Mouse (Mus musculus) CH12.LX (cell line): ENCODE measurements around the gene P2ry6. TPM values are rescaled to one million over a fixed set of nuclear protein-coding genes. Genes with fewer than 3 reads are reported as not detected.

Experiments
- polyA plus RNA-seq: library from polyadenylated mRNA; unstranded; fragments of >175 nt; gene quantifications from 2 replicates; pipeline ENCODE4 v1.2.1, GENCODE M21; 2012; ENCODE audit warnings: low read depth; ENCODE audit not compliant: insufficient read length
- total RNA-seq, 2 experiments: library from RNA; depleted of rRNA; stranded (reverse); fragments of 300-350 nt in 1 of 2; fragments of >200 nt in 1 of 2; gene quantifications; 2 replicates each; pipeline ENCODE4 v1.2.3; 2012 to 2014

P2ry6 gene
- total and polyA plus RNA-seq, 3 experiments: 0.17 to 1.5 TPM; not detected in 1

Other genes starting within 250 kb of the P2ry6 start
- 27.7 and 29.9 TPM in 2 replicates for gene Relt, start 111.2 kb downstream of the P2ry6 start, total RNA-seq (2012; rRNA removed)
- 24.5 and 25.7 TPM in 2 replicates for gene Relt, start 111.2 kb downstream of the P2ry6 start, total RNA-seq (2014; rRNA removed)
- gene Relt, start 111.2 kb downstream of the P2ry6 start, polyA plus RNA-seq: 24.9 and 31.1 TPM in 2 replicates
- 4.6 and 6.7 TPM in 2 replicates for gene Arhgef17, start 42.5 kb downstream of the P2ry6 start, total RNA-seq (2012; rRNA removed)
- gene Arhgef17, start 42.5 kb downstream of the P2ry6 start, total RNA-seq (2014; rRNA removed): 2.3 and 2.6 TPM in 2 replicates
- gene Arhgef17, start 42.5 kb downstream of the P2ry6 start, polyA plus RNA-seq: 5.2 and 5.6 TPM in 2 replicates
- gene P2ry2, start 38.2 kb upstream of the P2ry6 start, total RNA-seq (2012; rRNA removed): 1.5 and 1.7 TPM in 2 replicates
- 0.54 and 0.87 TPM in 2 replicates for gene P2ry2, start 38.2 kb upstream of the P2ry6 start, total RNA-seq (2014; rRNA removed)
- gene P2ry2, start 38.2 kb upstream of the P2ry6 start, polyA plus RNA-seq: 1.4 and 1.9 TPM in 2 replicates
- gene Fchsd2, start 118.2 kb upstream of the P2ry6 start, total RNA-seq (2012; rRNA removed): 25.5 and 26.1 TPM in 2 replicates
- gene Fchsd2, start 118.2 kb upstream of the P2ry6 start, total RNA-seq (2014; rRNA removed): 23.8 and 25.9 TPM in 2 replicates
- gene Fchsd2, start 118.2 kb upstream of the P2ry6 start, polyA plus RNA-seq: 37.5 and 38.2 TPM in 2 replicates